Mouse (Mus musculus): Measurements from ENCODE around the gene Vars. TPM values are rescaled to one million over a fixed set of nuclear protein-coding genes. Genes with fewer than 3 reads are reported as not detected.
"Not testable (repeated sequence)": the region's sequence is repeated elsewhere in the genome, so short reads cannot be mapped to it uniquely, and the experiment has no call there.

Gene Vars
- total RNA-seq, 2 experiments from 2014 or later = 31.4 to 40.7 TPM

DNA sequence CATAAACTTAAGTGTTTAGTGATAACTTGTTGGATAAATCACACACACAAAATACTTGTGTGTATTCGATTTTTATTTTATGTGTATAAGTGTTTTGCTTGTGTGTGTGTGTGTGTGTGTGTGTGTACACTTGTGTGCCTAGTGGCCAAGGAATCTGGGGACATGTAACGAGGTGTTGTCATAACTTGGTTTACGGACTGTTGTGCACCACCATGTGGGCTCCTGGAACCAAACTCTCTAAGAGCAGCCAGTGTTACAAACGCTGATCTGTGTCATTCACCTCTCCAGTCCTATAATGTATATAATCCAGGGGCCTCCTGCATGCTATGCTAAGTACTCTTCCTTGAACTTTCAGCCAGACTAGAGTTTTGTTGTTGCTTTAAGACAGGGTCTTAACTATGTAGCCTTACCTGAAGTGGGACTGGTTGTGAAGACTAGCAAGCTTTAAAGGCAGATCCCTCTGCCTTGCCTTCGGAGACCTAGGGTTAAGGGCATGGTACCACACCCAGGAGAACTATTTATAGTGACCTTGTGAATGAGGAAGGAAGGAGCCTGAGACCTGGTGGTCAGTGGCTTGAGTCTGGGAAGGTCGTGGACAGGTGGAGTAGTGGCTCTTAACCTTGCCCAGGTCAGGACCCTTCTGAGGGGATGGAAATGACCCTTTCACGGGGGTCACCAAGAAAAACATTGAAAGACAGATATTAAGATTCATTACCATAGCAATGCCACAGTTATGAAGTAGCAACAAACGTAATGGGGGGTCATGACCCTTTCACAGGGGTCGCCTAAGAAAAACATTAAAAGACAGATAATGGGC is 2.4 kb downstream of the Vars start:
- DNase-seq = no peak

DNA sequence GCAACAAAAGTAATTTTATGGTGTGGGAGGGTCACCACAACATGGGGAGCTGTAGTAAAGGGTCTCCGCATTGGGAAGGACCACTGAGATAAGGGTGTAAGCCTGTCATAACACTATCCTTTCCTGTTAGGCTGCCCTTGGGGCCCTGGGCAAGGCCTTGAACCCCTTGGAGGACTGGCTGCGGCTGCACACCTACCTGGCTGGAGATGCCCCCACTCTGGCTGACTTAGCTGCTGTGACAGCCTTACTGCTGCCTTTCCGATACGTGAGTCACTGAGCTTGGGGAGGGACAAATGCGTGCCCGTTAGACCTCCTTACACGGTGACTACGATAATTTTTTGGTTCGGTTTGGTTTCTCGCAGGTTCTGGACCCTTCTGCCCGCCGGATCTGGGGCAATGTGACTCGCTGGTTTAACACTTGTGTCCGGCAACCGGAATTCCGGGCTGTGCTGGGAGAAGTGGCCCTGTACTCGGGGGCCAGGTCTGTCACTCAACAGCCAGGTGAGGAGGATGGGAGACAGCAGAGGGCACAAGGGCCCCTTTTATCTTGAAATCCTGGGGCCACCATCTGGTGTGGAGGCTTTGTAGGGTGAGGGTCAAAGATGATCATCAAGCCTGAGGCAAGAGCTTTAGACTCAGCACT is 3.4 kb downstream of the Vars start:
- no peak for DNase-seq

DNA sequence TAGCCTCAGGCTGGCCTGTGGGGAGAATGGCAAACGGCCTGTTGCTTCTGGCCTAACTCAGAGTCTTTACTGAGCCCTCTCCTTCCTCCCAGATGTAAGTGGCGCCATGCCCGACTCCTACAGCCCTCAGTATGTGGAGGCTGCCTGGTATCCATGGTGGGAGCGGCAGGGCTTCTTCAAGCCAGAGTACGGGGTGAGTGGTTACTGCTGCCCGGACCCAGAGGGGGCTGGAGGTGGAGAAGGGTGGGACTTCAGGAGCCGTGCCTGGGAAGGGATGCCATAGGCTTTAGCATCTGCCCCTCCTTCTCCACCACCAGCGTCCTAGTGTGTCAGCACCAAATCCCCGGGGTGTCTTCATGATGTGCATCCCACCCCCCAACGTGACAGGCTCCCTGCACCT is 4.4 kb downstream of the Vars start:
- no peak for DNase-seq

- DNase-seq = not testable (repeated sequence)
Measured at GRCm38 (mm10) chr17:35005902-35006301, 5.1 kb downstream of the Vars start.

DNA sequence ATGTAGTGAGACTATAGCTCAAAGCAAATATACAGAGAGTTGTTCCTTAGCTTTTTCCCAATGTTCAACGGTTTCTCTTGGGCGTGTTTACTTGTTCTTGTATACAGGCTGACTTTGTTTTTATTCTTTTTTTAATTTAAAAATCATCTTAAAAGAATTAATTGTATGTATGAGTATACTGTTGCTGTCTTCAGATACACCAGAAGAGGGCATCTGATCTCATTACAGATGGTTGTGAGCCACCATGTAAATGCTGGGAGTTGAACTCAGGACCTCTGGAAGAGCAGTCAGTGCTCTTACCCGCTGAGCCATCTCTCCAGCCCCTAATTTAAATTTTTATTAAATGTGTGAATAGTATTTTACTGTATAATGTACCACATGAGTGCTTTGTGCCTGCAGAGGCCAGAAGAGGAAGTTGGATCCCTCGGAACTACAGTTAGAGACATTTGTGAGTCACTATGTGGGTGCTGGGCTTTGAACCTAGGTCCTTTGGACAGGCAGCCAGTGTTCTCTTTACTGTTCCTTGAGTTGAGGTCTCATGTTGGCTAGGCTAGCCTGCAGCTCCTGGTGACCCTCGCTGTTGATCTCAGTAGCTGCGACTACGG is 6.7 kb downstream of the Vars start:
- no peak for DNase-seq

GRCm38 (mm10) chr17:35009586-35009985 is 8.8 kb downstream of the Vars start:
- no peak for DNase-seq

GRCm38 (mm10) chr17:35011440-35011839 is 10.7 kb downstream of the Vars start:
- DNase-seq = no peak

GRCm38 (mm10) chr17:35012430-35012829 is 11.6 kb downstream of the Vars start:
- no peak for DNase-seq

DNA sequence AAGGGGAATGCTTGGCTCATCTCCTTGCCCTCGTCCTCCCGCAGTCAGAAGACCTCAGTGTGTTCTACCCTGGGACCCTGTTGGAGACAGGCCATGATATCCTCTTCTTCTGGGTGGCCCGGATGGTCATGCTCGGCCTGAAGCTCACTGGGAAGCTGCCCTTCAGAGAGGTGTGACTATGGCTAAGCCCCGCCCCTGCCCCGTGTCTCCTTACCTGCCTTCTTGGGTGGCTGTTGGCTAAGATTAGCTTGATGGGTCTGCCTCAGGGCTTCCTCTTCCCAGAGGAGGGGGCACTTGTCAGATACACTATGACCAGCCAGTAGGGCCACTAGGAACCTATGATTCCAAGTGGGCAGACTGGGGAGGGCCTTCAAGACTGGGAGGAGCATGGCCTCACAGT is 12.4 kb downstream of the Vars start:
- DNase-seq = no peak

DNA sequence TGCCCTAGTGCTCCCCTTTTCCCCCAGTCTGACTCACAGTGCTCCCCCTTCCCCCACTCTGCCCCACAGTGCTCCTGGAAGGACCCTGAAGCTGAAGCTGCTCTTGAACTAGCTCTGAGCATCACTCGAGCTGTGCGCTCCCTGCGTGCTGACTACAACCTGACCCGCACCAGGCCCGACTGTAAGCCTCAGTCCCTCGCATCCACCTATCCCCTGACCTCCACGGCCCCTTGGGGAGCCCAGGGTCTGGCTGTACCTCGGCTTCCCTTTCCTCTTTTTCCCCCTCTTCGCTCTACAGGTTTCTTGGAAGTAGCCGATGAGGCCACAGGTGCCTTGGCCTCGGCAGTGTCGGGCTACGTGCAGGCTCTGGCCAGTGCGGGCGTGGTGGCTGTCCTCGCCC is 14.5 kb downstream of the Vars start:
- DNase-seq = no peak

DNA sequence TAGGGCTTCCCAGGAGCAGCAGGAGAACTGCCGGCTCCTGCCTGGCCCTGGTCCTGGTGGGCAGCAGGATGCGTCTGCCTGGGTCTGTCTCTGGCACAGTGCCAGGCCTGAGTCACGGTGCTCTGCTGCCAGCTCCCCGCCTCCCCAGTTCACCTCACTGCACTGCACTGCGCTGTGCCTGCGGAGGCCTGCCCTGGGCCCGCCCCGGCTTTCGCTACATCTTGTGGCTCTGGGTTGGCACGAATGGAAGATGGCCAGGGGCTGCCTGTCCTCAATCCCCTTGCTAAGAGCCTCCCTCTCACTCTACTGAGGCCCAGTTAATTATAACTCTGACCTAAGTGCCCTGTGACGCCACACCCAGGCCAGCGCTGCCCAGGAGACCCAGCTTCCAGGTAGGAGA is 15.6 kb downstream of the Vars start, which contains the start of gene Vwa7:
Vwa7 (plus strand) TSS at position 204 of the 400 bp plus-strand sequence.
- DNase-seq = peak; percentile 42

DNA sequence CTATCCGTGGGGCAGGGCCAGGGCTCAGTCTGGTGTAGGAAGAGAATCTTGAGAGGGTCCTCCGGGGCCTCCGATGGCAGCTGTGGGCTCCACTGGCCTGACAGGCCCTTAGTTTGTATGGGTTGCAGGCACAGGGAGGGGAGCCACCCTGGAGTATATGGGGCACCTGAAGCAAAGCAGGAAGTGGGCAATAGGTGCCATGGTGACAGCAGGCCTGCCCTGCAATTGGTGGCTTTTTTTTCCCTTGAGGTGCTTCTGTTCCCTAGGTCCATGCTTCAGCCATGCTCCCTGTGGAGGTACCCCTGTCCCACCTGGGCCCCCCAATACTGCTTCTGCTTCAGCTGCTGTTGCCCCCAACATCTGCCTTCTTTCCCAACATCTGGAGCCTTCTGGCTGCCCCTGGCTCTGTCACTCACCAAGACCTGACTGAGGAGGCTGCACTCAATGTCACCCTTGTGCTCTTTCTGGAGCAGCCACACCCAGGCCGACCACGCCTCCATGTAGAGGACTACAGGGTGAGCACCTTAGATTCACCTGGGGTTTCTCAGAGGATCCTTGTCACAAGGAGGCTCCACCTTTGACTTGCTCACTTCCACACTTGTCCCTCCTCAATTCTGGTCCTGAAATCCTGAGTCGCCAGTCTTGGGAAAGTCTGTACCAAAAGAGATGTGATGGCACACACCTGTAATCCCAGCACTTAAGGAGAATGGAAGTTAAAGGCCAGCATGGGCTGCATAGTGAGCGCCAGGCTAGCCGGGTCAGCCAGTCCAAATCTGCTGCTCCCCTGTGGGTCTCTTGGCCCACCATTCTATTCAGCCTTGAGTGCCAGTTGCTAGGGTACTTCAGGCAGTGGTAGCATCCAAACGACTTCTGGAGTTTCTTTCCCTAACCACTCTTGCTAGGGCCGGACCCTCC is 16.3 kb downstream of the Vars start:
- no peak for DNase-seq

DNA sequence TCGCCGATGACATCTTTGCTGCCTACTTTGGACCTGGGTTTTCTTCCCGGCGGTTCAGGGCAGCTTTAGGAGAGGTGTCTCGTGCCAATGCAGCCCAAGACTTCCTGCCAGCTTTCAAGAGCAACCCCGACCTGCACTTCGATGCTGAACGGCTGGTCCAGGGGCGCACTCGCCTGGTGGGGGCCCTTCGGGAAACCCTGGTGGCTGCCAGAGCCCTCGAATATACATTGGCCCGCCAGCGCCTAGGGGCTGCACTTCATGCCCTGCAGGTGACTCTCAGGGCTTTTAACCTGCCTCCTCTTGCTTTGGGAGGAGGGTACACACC is 16.9 kb downstream of the Vars start:
- DNase-seq = no peak

- no peak for DNase-seq
Measured at GRCm38 (mm10) chr17:35018171-35018570, 17.4 kb downstream of the Vars start.

- no peak for DNase-seq
Measured at GRCm38 (mm10) chr17:35019894-35020293, 19.1 kb downstream of the Vars start.

DNA sequence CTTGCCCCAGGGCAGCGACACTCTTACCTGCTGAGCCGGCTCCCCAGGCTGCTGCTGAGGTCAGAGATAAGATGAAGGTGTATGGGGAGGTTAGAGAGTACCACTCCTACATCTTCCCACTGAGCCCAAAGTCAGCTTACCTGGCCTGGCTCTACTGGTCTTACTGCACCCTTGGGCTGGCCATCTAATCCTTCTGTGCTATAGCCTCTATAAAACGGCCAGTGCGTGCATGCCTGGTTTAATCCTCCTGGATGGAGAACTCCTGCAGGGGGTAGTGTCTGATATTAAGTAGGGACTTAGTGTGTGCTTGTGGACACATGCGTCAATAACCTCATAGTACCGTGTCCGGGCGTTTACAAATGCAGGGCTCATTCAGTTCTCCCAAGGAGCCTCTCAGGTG is 19.8 kb downstream of the Vars start:
- DNase-seq = no peak

GRCm38 (mm10) chr17:35021163-35021808 is 20.5 kb downstream of the Vars start:
- peak; percentile 95 for DNase-seq

DNA sequence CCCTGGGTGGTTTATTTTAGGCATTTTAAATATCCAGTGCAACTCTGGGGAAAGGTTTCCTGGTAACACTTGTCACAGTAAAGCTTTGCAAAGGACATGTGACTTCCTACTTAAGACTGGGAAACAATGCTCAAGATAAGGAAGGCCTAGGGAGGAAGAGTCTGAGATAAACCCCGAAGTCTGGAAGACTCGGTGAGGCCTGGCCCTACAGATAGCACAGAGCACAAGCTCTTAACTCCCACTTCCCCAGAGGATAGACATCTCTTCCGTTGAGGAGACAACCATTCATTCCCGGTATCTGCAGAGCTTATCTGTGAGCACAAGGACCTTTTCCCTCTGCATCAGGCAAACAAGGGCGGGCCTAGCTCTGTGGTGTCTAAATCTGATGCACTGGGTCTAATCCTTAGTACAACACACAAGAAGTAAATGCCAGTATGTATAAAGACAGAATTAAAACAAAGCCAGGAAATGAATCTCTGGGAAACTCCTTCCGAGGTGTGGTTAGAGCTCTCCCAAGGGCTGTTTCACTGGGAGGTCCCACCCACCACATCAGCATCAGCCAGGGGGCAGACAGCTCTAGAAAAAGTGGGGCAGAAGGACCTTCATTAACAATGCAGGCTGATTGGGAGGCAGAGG is 21.2 kb downstream of the Vars start:
- no peak for DNase-seq

- DNase-seq = no peak
Measured at GRCm38 (mm10) chr17:35022541-35023060, 21.8 kb downstream of the Vars start.

DNA sequence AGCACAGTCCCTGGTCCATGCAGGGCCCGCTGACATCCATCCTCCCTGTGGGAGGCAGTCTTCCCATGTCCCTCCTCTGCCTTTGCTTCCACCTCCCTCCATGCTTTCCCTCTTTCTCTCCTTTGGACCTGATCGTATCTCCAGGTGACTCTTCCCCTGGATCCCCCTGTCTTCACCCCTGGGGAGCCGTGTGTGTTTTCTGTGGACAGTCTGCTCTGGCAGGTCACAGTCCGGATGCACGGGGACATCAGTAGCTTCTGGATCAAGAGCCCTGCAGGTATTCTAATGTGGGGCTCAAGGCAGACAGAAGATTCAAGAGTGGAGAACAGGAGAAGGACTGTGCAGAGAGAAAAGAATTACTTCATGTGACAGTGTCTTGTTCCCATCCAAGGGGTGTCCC is 22.4 kb downstream of the Vars start:
- DNase-seq = no peak

DNA sequence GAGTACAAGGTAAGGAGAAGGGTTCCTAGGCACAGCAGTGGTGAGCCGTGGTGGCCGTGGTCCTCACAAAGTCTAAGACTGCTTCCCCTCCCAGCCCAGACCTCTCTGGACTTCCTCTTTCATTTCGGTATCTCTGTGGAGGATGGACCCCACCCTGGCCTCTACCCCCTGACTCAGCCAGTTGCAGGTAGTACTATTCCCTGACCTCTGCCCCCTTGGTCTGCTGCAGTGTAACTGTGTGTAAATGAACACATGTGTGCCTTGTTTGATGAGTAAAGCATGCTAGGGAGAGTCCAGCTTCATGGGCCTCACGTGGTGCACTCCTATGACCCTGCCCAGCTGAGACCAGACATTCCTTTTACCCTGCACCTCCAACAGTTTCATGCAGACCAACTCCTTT is 23.0 kb downstream of the Vars start:
- DNase-seq = no peak
